Mouse (Mus musculus) spleen, adult 2 months (tissue): ENCODE results near the gene Pitpnc1.

Experiments
- CTCF ChIP-seq: fragments of 200-500 bp; IDR thresholded peaks from 2 replicates; pipeline ENCODE4 v1.5.1; 2011; ENCODE audit warnings: mild to moderate bottlenecking, inconsistent platforms; ENCODE audit not compliant: insufficient read depth, insufficient read length, insufficient replicate concordance; ENCODE audit errors: extremely low read depth
- POLR2A ChIP-seq: fragments of 200-500 bp; IDR thresholded peaks from 2 replicates; pipeline ENCODE4 v1.6.1; 2011; ENCODE audit warnings: low read depth, low read length, inconsistent platforms

DNA sequence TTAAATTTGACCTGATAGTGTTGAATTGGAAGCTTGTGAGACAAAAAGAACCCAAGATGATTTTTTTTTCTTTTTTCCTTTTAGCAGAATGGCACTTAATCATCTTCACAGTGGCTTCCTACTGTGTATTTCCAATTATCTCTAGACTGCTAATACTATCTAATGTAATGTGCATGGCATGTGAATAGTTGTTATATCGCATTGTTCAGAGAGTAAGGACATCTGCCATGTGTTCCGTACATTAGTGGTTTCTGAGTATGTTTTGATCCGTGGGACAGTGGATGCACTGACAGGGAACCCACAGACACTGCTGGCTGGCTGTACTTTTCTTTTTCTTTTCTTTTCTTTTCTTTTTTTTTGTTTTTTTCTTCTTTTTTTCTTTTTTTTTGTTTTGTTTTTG, 1.8 kb upstream of the Pitpnc1 start:
- TF ChIP-seq CTCF: no peak
- no peak for TF ChIP-seq POLR2A
